Mouse (Mus musculus) lung, adult 2 months (tissue): Measurements from ENCODE around the gene Camta1. TPM values are rescaled to one million over a fixed set of nuclear protein-coding genes. Genes with fewer than 3 reads are reported as not detected.

ENCODE experiments used
- DNase-seq: peaks from one replicate; pipeline ENCODE4 v3.0.0; 2022
- H3K4me1 ChIP-seq: fragments of 200-500 bp; 2 replicates; pipeline ENCODE4 v1.6.1; 2011; ENCODE audit warnings: low read length; ENCODE audit not compliant: control insufficient read depth, insufficient read depth
- H3K4me3 ChIP-seq: fragments of 200-500 bp; replicated peaks from 2 replicates; pipeline ENCODE3; 2011; ENCODE audit warnings: low read depth, mild to moderate bottlenecking, control low read depth, low read length; ENCODE audit errors: extremely low read depth
- CTCF ChIP-seq: fragments of 200-500 bp; IDR thresholded peaks from 2 replicates; pipeline ENCODE4 v1.5.1; 2011; ENCODE audit warnings: mild to moderate bottlenecking, low read length, control low read depth; ENCODE audit not compliant: insufficient read depth
- POLR2A ChIP-seq: fragments of 200-500 bp; IDR thresholded peaks from 2 replicates; pipeline ENCODE4 v1.6.1; 2011; ENCODE audit warnings: low read depth, mild to moderate bottlenecking, control low read depth, low read length, borderline replicate concordance; ENCODE audit errors: extremely low read depth
- WGBS: fragments of 180-500 bp; shearing (Covaris S2); methylation state at CpG from one replicate; pipeline ENCODE4 v1.1.7; 2018; 5-methylcytosine and 5-hydroxymethylcytosine counted together
- polyA plus RNA-seq: library from polyadenylated mRNA; depleted of rRNA; stranded (reverse); fragments of >200 nt; gene quantifications from 2 replicates; pipeline ENCODE4 v1.2.3, GENCODE M21; 2012

Camta1 gene
- polyA plus RNA-seq, 1 experiment = 10.4 TPM

DNA sequence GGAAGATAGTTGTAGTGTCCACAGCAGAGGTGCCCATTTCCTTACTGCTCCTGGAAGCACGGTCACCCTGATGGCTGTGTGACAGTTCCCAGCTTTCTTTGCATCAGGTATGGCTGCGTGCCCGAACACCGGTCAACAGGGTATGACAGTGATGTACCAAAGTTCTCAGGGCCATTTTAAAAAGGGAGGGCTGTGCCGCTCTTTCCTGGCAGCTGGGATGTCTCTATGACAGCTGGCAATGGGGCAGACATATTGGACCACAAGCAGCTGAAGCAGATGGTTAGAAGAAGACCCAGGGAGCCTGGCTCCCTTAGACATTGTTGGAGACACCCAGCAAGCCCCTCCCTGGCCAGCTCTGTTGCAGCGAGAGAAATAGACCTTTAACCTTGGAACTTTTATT is 649.7 kb downstream of the Camta1 start:
- H3K4me3 ChIP-seq = no peak overlapping the region
- no peak for DNase-seq
- TF ChIP-seq CTCF = no peak
- TF ChIP-seq POLR2A = no peak
- WGBS = 83% methylated on average over 6 of the region's 6 CpGs
- H3K4me1 ChIP-seq = no peaks in the 10 kb centered on the region

- no peaks in the 10 kb centered on the region for H3K4me1 ChIP-seq
- no peak for TF ChIP-seq CTCF
- TF ChIP-seq POLR2A = no peak
- no peak for DNase-seq
- 86% methylated on average over 7 of the region's 7 CpGs for WGBS
- no peak overlapping the region for H3K4me3 ChIP-seq
Observed at GRCm38 (mm10) chr4:151207566-151207965, 654.1 kb downstream of the Camta1 start.

DNA sequence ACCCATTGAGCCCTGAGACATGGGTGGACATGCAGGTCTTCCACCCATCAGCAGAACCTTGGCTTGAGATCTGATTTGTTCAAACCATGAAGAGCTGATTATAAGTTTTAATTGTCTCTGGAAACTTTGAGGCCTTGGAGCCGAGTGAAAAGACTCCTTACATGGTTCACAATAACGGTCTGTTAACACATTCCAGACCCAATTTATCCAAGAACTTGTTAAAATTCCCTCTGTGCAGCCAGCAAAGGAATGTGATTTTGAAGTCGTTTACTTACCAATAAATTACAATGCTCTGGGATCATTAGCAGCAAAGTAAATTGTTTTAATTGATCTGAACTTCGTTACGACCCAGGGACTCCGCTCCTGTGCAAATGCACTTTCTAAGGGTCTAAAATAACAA is 658.8 kb downstream of the Camta1 start:
- WGBS = 78% methylated on average over 6 of the region's 6 CpGs
- Histone ChIP-seq H3K4me1 (no peaks in the 10 kb centered on the region), H3K4me3 (no peak overlapping the region)
- no peak for DNase-seq
- TF ChIP-seq POLR2A = no peak
- no peak for TF ChIP-seq CTCF

- TF ChIP-seq POLR2A (no peak), CTCF (no peak)
- no peak for DNase-seq
- H3K4me1 ChIP-seq = no peaks in the 10 kb centered on the region
- no peak overlapping the region for H3K4me3 ChIP-seq
- WGBS = 69% methylated on average over 9 of the region's 9 CpGs
Observed at GRCm38 (mm10) chr4:151200316-151200715, 661.4 kb downstream of the Camta1 start.

GRCm38 (mm10) chr4:151195126-151195525 is 666.5 kb downstream of the Camta1 start:
- 30% methylated on average over 10 of the region's 10 CpGs for WGBS
- TF ChIP-seq POLR2A = no peak
- TF ChIP-seq CTCF = no peak
- no peak for DNase-seq
- Histone ChIP-seq H3K4me1 (no peaks in the 10 kb centered on the region), H3K4me3 (no peak overlapping the region)

DNA sequence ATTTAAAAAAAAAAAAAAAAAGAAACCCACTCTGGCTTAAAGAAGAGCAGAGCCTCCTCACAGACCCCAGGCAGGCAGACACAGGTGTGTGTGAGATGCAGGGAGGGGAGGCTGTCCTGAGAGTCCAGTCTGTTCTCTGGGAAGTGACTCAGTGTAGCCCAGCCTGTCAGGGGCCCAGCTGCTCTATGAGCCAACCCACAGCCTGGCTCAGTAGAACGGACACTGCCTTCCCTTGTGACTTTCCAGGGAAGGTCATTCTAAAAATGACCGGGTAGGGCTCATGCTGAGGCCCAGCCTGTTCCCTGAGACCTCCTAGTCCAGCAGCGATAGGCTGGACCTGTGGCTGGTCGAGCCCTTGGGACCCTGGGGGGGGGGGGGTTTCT is 667.0 kb downstream of the Camta1 start:
- H3K4me1 ChIP-seq = no peaks in the 10 kb centered on the region
- no peak for DNase-seq
- 42% methylated on average over 4 of the region's 4 CpGs for WGBS
- TF ChIP-seq POLR2A (no peak), CTCF (no peak)
- no peak overlapping the region for H3K4me3 ChIP-seq

DNA sequence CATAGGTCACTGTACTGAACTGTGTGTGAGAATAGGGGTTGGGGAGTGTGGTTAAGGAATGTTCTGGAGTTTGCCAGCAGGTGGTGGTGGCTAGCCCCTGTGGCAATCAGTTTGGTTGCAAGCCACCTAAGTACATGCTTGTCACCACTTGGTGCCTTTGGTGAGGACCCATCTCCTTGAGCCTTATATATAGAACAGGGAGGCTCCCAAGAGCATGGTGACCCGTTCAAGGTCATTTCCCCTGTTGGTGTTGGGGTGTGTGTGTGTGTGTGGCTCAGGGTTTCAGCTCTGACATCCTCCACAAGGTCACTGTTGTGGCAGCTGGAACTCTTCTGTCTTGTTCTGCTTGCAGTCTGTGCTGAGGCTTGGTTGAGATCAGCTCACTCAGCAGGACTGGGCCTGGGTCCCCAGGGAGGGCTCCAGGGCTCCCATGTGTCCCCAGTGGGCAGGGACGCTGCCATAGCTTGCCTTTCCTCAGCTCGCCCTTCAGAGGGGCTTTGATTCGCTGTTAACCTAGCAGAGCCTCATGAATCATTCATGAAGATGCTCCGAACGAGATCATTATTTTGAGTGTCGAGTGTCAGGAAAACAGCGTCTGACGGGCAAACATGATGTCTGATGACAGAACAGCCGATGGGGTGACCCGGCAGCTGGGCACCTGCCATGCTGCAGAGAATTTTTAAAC is 667.5 kb downstream of the Camta1 start:
- Histone ChIP-seq H3K4me3 (no peak overlapping the region), H3K4me1 (no peaks in the 10 kb centered on the region)
- WGBS = 46% methylated on average over 11 of the region's 11 CpGs
- DNase-seq = no peak
- no peak for TF ChIP-seq POLR2A
- no peak for TF ChIP-seq CTCF

GRCm38 (mm10) chr4:151186447-151186846 is 675.2 kb downstream of the Camta1 start:
- no peak overlapping the region for H3K4me3 ChIP-seq
- DNase-seq = peak; percentile 28
- 9% methylated on average over 8 of the region's 8 CpGs for WGBS
- TF ChIP-seq POLR2A = no peak
- TF ChIP-seq CTCF = no peak
- no peaks in the 10 kb centered on the region for H3K4me1 ChIP-seq

DNA sequence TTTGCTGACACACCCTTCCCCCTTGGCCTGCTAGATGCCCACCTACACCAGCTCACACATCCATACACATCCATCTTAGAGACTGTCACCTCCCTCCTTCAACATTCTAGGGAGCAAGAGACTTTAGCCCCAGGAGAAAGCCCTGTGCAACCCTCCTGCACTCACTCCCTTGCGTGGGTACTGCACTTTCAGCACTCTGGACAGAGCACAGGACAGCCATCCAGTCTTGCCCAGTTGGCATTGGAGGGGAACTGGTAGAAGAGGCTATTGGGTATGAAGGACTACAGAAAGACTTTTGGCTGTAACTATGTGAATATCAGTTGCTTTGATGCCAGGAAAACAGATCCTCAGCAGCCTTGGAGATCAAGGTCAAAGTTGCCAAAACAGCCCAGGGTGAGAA is 675.9 kb downstream of the Camta1 start:
- TF ChIP-seq POLR2A = no peak
- TF ChIP-seq CTCF = no peak
- peaks cover 6% of the 10 kb centered on the region for H3K4me1 ChIP-seq
- H3K4me3 ChIP-seq = no peak overlapping the region
- no peak for DNase-seq
- WGBS = 8% methylated on average over 1 of the region's 1 CpGs

DNA sequence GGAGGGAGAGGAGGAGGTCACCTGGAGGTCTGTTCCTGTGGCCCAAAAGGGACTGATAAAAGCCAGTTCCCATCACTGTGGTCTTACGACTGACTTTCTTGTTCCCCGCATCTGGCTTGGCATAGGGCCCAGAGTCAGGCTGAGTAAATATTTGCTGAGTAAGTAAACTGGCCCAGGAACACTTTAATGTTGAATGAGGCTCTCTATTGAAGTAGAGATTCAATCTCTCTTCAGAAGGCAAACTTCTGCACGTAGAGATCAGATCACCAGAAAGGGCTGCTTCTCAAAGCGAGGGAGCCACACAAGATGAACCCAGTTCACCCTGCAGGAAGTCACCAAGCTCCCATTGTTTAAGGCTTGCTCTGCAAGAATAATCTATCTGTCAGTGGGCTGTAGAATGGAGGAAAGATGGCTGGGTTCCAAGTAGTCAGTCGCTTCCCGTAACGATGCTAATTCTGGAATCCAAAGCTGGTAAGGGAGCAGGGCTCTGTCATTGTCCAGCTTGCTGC is 681.2 kb downstream of the Camta1 start:
- no peak overlapping the region for H3K4me3 ChIP-seq
- WGBS = 12% methylated on average over 7 of the region's 7 CpGs
- DNase-seq = peak; percentile 25
- TF ChIP-seq CTCF (no peak), POLR2A (no peak)
- H3K4me1 ChIP-seq = peaks cover 13% of the 10 kb centered on the region
